Mouse (Mus musculus): ENCODE results near the gene Anapc1. TPM values are rescaled to one million over a fixed set of nuclear protein-coding genes. Genes with fewer than 3 reads are reported as not detected.

Anapc1 gene
- 10 to 100 TPM; 52.6 to 75.4 TPM for total RNA-seq (2021)

DNA sequence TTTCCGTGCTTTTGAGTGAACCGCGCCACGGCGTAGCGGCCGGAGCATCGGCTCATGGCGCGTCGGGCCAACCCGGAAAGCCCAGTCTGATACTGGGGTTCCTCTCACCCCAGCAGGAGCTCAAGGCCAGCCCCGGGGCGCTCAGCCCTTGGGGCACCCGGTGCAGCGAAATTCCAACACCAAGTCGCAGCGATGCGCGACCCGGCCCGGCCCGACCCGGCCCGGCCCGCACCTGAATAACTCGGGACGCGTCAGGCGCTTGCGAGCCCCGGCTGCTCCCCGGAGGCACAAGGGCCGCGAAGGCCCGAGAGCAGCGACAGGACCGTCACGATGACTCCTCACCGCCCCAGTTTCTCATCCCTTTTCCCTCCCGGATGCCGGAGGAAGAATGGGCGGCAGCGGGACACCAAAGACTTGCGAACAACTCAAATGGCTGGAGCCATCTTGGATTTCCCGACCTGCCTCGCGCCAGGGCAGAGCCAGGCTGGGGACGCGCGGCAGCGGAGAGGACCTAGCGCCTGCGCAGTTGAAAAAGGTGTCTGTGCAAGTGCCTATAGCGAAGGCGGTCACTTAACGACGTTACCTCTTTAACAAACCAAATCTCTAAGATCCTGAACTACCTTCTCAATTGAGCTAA lies at the start of gene Anapc1:
Gene Anapc1, minus strand, starts transcription at position 471 of the 637 bp plus-strand sequence.
- DNase-seq (ENCODE audit: low spot score in 2 of 2) = peak; percentile 91
- intact Hi-C loops (cut with DNase I) = loop anchor here (2.0 to 10.0 kb wide), 2 partner anchors 132 to 258 kb away; partner anchors contain the start of genes Tmem87b and Zc3h8

DNA sequence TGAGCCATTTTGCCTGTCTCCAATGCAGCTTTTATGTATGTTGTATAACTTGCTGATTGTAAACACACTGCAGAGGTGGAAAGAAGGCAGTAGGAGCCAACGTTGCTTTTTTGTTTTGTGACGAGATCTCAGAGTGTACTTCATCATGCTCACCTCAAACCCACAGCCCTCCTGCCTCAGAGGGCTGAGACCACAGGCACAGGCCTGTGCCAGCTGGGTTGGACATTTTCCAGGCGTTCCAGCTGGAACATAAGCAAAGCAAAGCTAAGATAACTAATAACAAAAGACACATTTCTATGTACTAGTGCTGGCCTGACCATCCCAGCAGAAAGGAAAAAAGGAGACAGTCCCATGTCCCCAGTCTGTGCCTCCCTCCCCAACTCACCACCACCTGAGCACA lies 47.9 kb upstream of the Anapc1 start:
- no peak for DNase-seq (ENCODE audit: low spot score in 2 of 2)
- intact Hi-C loops (cut with DNase I) = loop anchor here (5.0 kb wide), 1 partner anchor 33 kb away; no protein-coding TSS in a partner anchor

DNA sequence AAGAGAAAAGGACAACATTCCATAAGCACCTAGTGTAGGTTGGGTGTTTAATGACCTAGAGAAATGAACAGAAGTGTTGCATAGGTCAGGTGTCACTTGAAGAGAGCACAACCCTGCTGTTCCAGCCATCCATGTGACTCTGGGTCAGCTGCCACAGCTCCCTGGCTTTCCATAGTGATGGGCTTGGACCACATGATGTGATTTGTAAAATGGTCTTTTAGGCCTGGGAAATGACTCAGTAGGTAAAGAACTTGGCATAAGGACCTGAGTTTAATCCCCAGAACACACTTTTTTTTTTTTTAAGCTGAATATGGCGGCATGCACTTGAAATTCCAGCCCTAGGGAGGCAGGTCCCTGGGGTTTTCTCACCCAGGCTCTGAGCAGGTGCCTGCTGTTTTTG lies 44.8 kb upstream of the Anapc1 start:
- intact Hi-C loops (cut with DNase I) = no loop called here
- no peak for DNase-seq (ENCODE audit: low spot score in 2 of 2)

DNA sequence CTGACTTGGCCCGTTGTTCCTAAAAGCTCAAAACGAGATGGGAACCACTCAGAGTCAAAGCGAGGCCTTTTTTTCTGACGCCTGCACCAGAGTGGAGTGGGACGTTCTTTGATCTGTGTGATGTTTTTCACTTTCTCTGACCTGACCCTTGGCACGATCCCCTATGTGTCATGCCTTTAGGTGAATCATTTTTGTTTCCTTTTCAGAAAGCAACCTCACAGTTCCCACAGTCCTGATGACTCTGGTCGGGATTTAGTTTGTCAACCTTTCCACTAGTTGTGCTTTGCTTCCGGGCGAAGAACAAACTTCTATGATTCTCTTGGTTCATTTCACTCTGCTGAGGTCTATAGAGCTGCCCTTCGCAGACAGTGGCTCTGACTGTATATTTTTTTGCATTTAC lies 44.3 kb upstream of the Anapc1 start:
- no peak for DNase-seq (ENCODE audit: low spot score in 2 of 2)
- intact Hi-C loops (cut with DNase I) = no loop called here

GRCm38 (mm10) chr2:128729141-128729540 lies 42.0 kb upstream of the Anapc1 start:
- DNase-seq (ENCODE audit: low spot score in 2 of 2) = no peak

DNA sequence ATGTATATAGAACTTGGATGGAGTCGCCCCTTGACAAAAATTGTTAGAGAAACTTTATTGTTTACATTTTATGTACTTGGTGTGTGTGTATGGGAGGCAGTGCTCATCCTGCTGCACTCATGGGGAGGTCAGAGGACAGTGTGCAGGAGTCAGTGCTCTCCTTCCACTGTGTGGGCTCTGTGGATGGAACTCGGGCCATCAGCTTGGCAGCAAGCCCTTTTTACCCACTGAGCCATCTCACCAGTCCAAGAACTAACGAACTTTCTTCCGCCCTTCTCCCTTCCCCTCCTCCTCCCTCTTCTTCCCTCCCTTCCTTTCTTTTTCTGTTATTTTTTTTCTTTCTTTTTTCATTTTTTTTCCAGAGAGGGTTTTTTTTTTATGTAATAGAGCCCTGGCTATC lies 40.9 kb upstream of the Anapc1 start:
- intact Hi-C loops (cut with DNase I) = no loop called here
- DNase-seq (ENCODE audit: low spot score in 2 of 2) = no peak

More at GRCm38 (mm10) chr2:128729141-128729540, 42.0 kb upstream of the Anapc1 start:
- intact Hi-C loops (cut with DNase I) = no loop called here

- intact Hi-C loops (cut with DNase I) = no loop called here
- DNase-seq (ENCODE audit: low spot score in 2 of 2) = no peak
These were observed 40.4 kb upstream of the Anapc1 start for GRCm38 (mm10) chr2:128727552-128727951.

GRCm38 (mm10) chr2:128726626-128727025 lies 39.4 kb upstream of the Anapc1 start:
- intact Hi-C loops (cut with DNase I) = no loop called here
- DNase-seq (ENCODE audit: low spot score in 2 of 2) = no peak

GRCm38 (mm10) chr2:128726067-128726466 lies 38.9 kb upstream of the Anapc1 start:
- DNase-seq (ENCODE audit: low spot score in 2 of 2) = no peak
- intact Hi-C loops (cut with DNase I) = no loop called here

GRCm38 (mm10) chr2:128722106-128722710 lies 35.0 kb upstream of the Anapc1 start:
- DNase-seq (ENCODE audit: low spot score in 2 of 2) = no peak
- intact Hi-C loops (cut with DNase I) = no loop called here

- intact Hi-C loops (cut with DNase I) = no loop called here
- no peak for DNase-seq (ENCODE audit: low spot score in 2 of 2)
These were observed 32.2 kb upstream of the Anapc1 start for GRCm38 (mm10) chr2:128719380-128719779.

- intact Hi-C loops (cut with DNase I) = no loop called here
- no peak for DNase-seq (ENCODE audit: low spot score in 2 of 2)
These were observed 28.8 kb upstream of the Anapc1 start for GRCm38 (mm10) chr2:128715979-128716378.

GRCm38 (mm10) chr2:128714724-128715241 lies 27.6 kb upstream of the Anapc1 start:
- intact Hi-C loops (cut with DNase I) = no loop called here
- DNase-seq (ENCODE audit: low spot score in 2 of 2) = no peak

- intact Hi-C loops (cut with DNase I) = no loop called here
- no peak for DNase-seq (ENCODE audit: low spot score in 2 of 2)
These were observed 26.4 kb upstream of the Anapc1 start for GRCm38 (mm10) chr2:128713548-128714003.

DNA sequence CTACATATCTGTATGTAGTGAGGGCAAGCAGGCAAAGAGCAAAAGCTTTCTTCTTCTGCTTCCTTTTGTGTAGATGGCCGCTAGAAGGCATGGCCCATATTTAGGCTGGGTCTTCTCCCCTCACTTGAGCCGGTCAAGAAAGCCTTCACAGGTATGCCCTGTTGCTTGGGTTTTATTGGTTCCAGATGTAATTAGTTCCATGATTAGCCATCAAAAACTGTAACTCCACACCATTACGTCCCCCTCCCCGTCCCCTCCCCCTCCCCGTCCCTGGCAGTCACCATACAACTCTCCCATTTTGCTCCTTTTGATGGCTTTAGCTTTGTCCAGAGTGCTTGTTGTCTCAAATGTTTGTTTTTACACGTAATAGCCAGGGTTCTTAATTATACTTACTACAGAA lies 25.7 kb upstream of the Anapc1 start:
- no peak for DNase-seq (ENCODE audit: low spot score in 2 of 2)
- intact Hi-C loops (cut with DNase I) = no loop called here

- intact Hi-C loops (cut with DNase I) = no loop called here
- no peak for DNase-seq (ENCODE audit: low spot score in 2 of 2)
These were observed 23.4 kb upstream of the Anapc1 start for GRCm38 (mm10) chr2:128710609-128711008.

DNA sequence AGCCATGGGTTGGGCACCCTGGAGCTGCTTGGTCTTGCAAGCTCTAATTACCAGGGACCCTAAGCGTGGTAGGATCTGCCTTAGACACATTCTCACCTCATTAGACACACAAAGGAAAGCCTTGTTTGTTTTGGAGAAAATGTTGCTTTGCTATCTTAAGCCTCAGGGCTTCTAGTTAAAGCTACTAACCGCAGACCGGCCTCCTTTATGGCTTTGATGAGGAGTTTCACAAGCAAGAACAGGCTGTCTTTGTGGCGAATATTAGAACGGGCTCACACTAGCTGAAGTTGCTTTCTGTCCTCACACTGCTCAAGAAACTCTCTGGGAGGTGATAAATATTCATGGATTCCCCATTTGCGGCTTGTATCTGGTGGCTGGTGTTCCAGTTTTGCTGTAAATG lies 22.1 kb upstream of the Anapc1 start:
- DNase-seq (ENCODE audit: low spot score in 2 of 2) = peak in 1 of 2 experiments; percentile 10

DNA sequence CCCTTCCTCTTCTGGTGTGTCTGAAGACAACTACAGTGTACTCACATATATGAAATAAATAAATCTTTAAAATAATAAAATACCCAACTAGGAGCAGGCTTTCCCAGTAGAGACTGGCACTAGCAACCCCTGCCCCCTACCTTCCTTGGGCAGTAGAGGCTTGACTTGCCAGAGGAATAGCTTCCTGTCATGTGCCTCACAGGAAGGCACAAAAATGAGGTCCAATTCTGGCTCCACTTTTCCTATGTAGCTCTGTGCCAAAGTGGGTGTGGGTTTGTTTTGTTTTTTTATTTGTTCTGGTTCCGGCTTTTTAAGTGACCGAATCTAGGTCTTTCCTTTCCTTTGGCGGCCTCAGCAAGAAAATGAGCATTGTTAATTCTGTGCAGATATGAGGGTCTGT lies 17.3 kb upstream of the Anapc1 start:
- intact Hi-C loops (cut with DNase I) = loop anchor here (5.0 kb wide), 1 partner anchor 33 kb away; no protein-coding TSS in a partner anchor
- DNase-seq (ENCODE audit: low spot score in 2 of 2) = no peak

More for the DNA sequence above, 22.1 kb upstream of the Anapc1 start:
- intact Hi-C loops (cut with DNase I) = no loop called here

DNA sequence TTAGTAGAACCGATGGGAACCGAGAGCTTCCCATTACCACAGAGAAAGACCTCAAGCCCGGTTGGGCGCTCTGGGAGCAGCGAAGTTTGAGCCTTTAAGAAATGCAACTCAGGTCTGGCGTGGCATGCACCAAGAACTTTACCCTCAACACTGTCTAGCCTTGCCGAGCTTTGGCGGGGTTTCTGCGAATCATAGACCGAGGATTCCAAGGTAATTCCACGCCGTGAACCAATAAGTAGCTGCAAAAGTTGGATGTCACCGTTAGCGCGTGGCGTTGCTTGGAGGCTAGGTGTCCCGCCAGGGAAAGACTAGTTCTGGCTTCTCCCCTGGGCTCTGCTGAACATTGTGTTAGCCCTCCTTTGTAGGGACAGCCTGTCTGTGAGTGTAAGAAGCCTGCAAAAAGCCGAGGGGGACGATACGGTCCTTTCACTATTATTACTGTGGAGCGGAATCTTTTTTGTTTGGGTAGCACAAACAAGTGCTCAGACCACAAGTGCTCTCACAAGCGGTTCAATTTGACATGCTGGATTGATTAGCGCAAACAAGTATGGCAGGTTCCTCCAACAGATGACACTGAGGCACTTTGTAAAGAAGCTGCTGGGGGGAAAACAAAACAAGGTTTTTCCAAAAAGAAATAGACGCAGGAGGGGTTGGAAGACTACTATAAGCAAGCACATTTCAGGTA lies 12.2 kb upstream of the Anapc1 start:
- intact Hi-C loops (cut with DNase I) = loop anchor here (5.0 kb wide), 1 partner anchor 48 kb away; no protein-coding TSS in a partner anchor
- peak in 1 of 2 experiments; percentile 15 for DNase-seq (ENCODE audit: low spot score in 2 of 2)

GRCm38 (mm10) chr2:128698693-128699181 lies 11.5 kb upstream of the Anapc1 start, which contains the start of gene Mertk:
TSS of gene Mertk (plus strand) at chr2:128698956.
- intact Hi-C loops (cut with DNase I) = loop anchor here (1.0 to 5.0 kb wide), 2 partner anchors 49 to 119 kb away; no protein-coding TSS in a partner anchor
- DNase-seq (ENCODE audit: low spot score in 2 of 2) = peak; percentile 63 to 69
